Comparison of ENCODE assay signal across 8 mouse cellular contexts in genomic region chr13:23739069-23739921, GRCm38 (mm10). TPM values are rescaled to one million over a fixed set of nuclear protein-coding genes. Genes with fewer than 3 reads are reported as not detected.
DNase-seq lines count a peak whose midpoint lies in the region; ATAC-seq lines count a peak whose summit lies in the region.

No protein-coding gene starts in this region.

- peak; percentile 78 to 79 for DNase-seq in adrenal gland, adult 18-20 months (ENCODE audit: low spot score in 2 of 2)
- DNase-seq in embryo, embryonic 11 days: peak; percentile 93
- peak; percentile 94 for DNase-seq in gastrocnemius, postnatal 25 days
- DNase-seq in intestine, embryonic 14.5 days (ENCODE audit: low spot score): peak; percentile 97
- peak; percentile 94 to 96 for DNase-seq in left cerebral cortex, postnatal 10 days (ENCODE audit: extremely low spot score in 1 of 2, low spot score in 2 of 2)
- DNase-seq in right cerebral cortex, postnatal 14 days: peak; percentile 87
- DNase-seq in urinary bladder, postnatal 25 days (ENCODE audit: low spot score): peak; percentile 79

- H3K9me3 ChIP-seq in intestine, embryonic 14.5 days (ENCODE audit: control insufficient read depth, low read length): no peaks in the 10 kb centered on the region

- peak overlapping the region; percentile 49 for H3K4me3 ChIP-seq in intestine, embryonic 14.5 days (ENCODE audit: low read depth, low read length)

- H3K4me2 ChIP-seq in intestine, embryonic 14.5 days (ENCODE audit: low read length): peak overlapping the region; percentile 62

- H3K27me3 ChIP-seq in intestine, embryonic 14.5 days (replicated peaks; ENCODE audit: control insufficient read depth, insufficient read depth, low read length): no peaks in the 10 kb centered on the region

- peak overlapping the region; percentile 81 for H3K9ac ChIP-seq in intestine, embryonic 14.5 days (ENCODE audit: low read length)

- WGBS in intestine, embryonic 14.5 days: under 1% methylated on average over 39 of the region's 39 CpGs

- peak; percentile 90 for ATAC-seq in intestine, embryonic 14.5 days (replicated peaks; ENCODE audit: low FRiP score, low TSS enrichment, low read depth)
- ATAC-seq in megakaryocyte progenitor cell, adult 5-6 weeks (replicated peaks; ENCODE audit: poor library complexity): peak; percentile 62

- H3K36me3 ChIP-seq in intestine, embryonic 14.5 days (ENCODE audit: control insufficient read depth, insufficient read depth, low read length): no peaks in the 10 kb centered on the region

- peak overlapping the region; percentile 97 for H3K27ac ChIP-seq in intestine, embryonic 14.5 days (ENCODE audit: low read depth)

- intact Hi-C loops in left cerebral cortex, postnatal 10 days (cut with DNase I): loop anchor here (2.0 to 10.0 kb wide), 3 partner anchors 40 to 1694 kb away; partner anchors contain the start of genes Hist1h2ag, Hist1h2bj, Hist1h4c and Hist1h4d

- H3K4me1 ChIP-seq in intestine, embryonic 14.5 days (replicated peaks; ENCODE audit: control insufficient read depth, insufficient read depth, low read length): peaks cover 16% of the 10 kb centered on the region

RNA-seq across cellular contexts. Expression of gene Hist1h1c, which starts 0.7 kb away (rescaled TPM):
- total RNA-seq in adrenal gland, adult 18-20 months (2021): 100 to 1,000 TPM; 157 to 187 TPM
- 100 to 1,000 TPM; 156 to 159 TPM for total RNA-seq in gastrocnemius, postnatal 25 days (2021)
- 24.4 and 30.8 TPM in 2 replicates for polyA plus RNA-seq in intestine, embryonic 14.5 days (2014; fragmentation: Nextera tagmentation; extraction: Ambion mirVana)
- total RNA-seq in left cerebral cortex, postnatal 10 days (2021): 10 to 100 TPM; 75.9 to 81.0 TPM
- 103 and 110 TPM in 2 replicates for total RNA-seq in megakaryocyte progenitor cell, adult 5-6 weeks (2015)
- total RNA-seq in megakaryocyte progenitor cell, adult 5-6 weeks (2017): 686 and 791 TPM in 2 replicates

RNA-seq across cellular contexts. Expression of gene Hist1h3c, which starts 6.1 kb away (rescaled TPM):
- 1 to 10 TPM; 4.6 to 5.4 TPM for total RNA-seq in adrenal gland, adult 18-20 months (2021)
- total RNA-seq in gastrocnemius, postnatal 25 days (2021): 1 to 10 TPM; 5.0 to 7.1 TPM
- 6.9 and 7.9 TPM in 2 replicates for polyA plus RNA-seq in intestine, embryonic 14.5 days (2014; fragmentation: Nextera tagmentation; extraction: Ambion mirVana)
- total RNA-seq in left cerebral cortex, postnatal 10 days (2021): 10 to 100 TPM; 13.2 to 15.0 TPM
- 88.8 and 93.1 TPM in 2 replicates for total RNA-seq in megakaryocyte progenitor cell, adult 5-6 weeks (2015)
- total RNA-seq in megakaryocyte progenitor cell, adult 5-6 weeks (2017): 555 and 756 TPM in 2 replicates

RNA-seq across cellular contexts. Expression of gene Hist1h2bb, which starts 7.2 kb away (rescaled TPM):
- 10 to 100 TPM; 16.2 to 17.9 TPM for total RNA-seq in adrenal gland, adult 18-20 months (2021)
- total RNA-seq in gastrocnemius, postnatal 25 days (2021): 10 to 100 TPM in 1 of 2 experiments, 1 to 10 TPM in 1; 5.9 to 10.7 TPM
- 2.5 and 5.0 TPM in 2 replicates for polyA plus RNA-seq in intestine, embryonic 14.5 days (2014; fragmentation: Nextera tagmentation; extraction: Ambion mirVana)
- 10 to 100 TPM; 25.4 to 26.6 TPM for total RNA-seq in left cerebral cortex, postnatal 10 days (2021)
- total RNA-seq in megakaryocyte progenitor cell, adult 5-6 weeks (2015): 232 TPM in 2 replicates
- total RNA-seq in megakaryocyte progenitor cell, adult 5-6 weeks (2017): 3,020 and 3,268 TPM in 2 replicates

RNA-seq across cellular contexts. Expression of gene Hist1h2ab, which starts 11.6 kb away (rescaled TPM):
- 10 to 100 TPM; 19.4 to 19.5 TPM for total RNA-seq in adrenal gland, adult 18-20 months (2021)
- total RNA-seq in gastrocnemius, postnatal 25 days (2021): 10 to 100 TPM in 1 of 2 experiments, 1 to 10 TPM in 1; 9.5 to 11.0 TPM
- polyA plus RNA-seq in intestine, embryonic 14.5 days (2014; fragmentation: Nextera tagmentation; extraction: Ambion mirVana): 49.6 and 49.8 TPM in 2 replicates
- 10 to 100 TPM; 43.9 to 44.2 TPM for total RNA-seq in left cerebral cortex, postnatal 10 days (2021)
- total RNA-seq in megakaryocyte progenitor cell, adult 5-6 weeks (2015): 28.1 and 45.4 TPM in 2 replicates
- 2,397 and 3,405 TPM in 2 replicates for total RNA-seq in megakaryocyte progenitor cell, adult 5-6 weeks (2017)

RNA-seq across cellular contexts. Expression of gene Hist1h3b, which starts 12.8 kb away (rescaled TPM):
- total RNA-seq in adrenal gland, adult 18-20 months (2021): 10 to 100 TPM; 16.4 to 23.4 TPM
- 10 to 100 TPM in 1 of 2 experiments, 1 to 10 TPM in 1; 9.6 to 17.3 TPM for total RNA-seq in gastrocnemius, postnatal 25 days (2021)
- polyA plus RNA-seq in intestine, embryonic 14.5 days (2014; fragmentation: Nextera tagmentation; extraction: Ambion mirVana): 13.9 and 15.5 TPM in 2 replicates
- total RNA-seq in left cerebral cortex, postnatal 10 days (2021): 10 to 100 TPM; 37.4 to 47.0 TPM
- 332 and 371 TPM in 2 replicates for total RNA-seq in megakaryocyte progenitor cell, adult 5-6 weeks (2015)
- 579 and 647 TPM in 2 replicates for total RNA-seq in megakaryocyte progenitor cell, adult 5-6 weeks (2017)

Comparison
In these comparisons a context has a peak if more than half of its experiments do, and no peak if none do; other contexts are left out.
1. Peak in every context shown above with its lines: DNase-seq, ATAC-seq, H3K4me3 ChIP-seq and H3K27ac ChIP-seq.
2. RNA of gene Hist1h3c, which starts 6.1 kb away (total RNA-seq): 88.8 to 756 TPM in megakaryocyte progenitor cell, adult 5-6 weeks; 13.2 to 15.0 TPM in left cerebral cortex, postnatal 10 days, 5.0 to 7.1 TPM in gastrocnemius, postnatal 25 days and 4.6 to 5.4 TPM in adrenal gland, adult 18-20 months; every median in the first group is over 4 times any median in the second.
3. RNA of gene Hist1h2bb, which starts 7.2 kb away (total RNA-seq): 232 to 3,268 TPM in megakaryocyte progenitor cell, adult 5-6 weeks; 25.4 to 26.6 TPM in left cerebral cortex, postnatal 10 days, 16.2 to 17.9 TPM in adrenal gland, adult 18-20 months and 5.9 to 10.7 TPM in gastrocnemius, postnatal 25 days; every median in the first group is over 4 times any median in the second.